Mouse (Mus musculus) hindlimb bud, embryonic 11.5 days (tissue): ENCODE measurements around the gene Arl14ep.
A peak's percentile ranks its signal among the peaks of the same experiment; 100 is the strongest.

ENCODE experiments used
- DNase-seq: peaks from one replicate; pipeline ENCODE4 v3.0.0-alpha.2; 2012; ENCODE audit warnings: low read depth, low spot score; ENCODE audit errors: extremely low spot score

Arl14ep gene

GRCm38 (mm10) chr2:106955621-106956020 lies 18.6 kb downstream of the Arl14ep start:
- DNase-seq, result peak; percentile 64

- DNase-seq, result no peak
Observed at GRCm38 (mm10) chr2:106954975-106955374, 19.2 kb downstream of the Arl14ep start.

- no peak for DNase-seq
Observed at GRCm38 (mm10) chr2:106942451-106942850, 31.8 kb downstream of the Arl14ep start.

- DNase-seq, result no peak
Observed at GRCm38 (mm10) chr2:106935681-106936080, 38.5 kb downstream of the Arl14ep start.

- no peak for DNase-seq
Observed at GRCm38 (mm10) chr2:106929906-106930305, 44.3 kb downstream of the Arl14ep start.
